Mouse (Mus musculus) kidney, adult 2 months (tissue): ENCODE data around the gene Mink1.

Experiments used
- CTCF ChIP-seq: fragments of 200-500 bp; conservative IDR thresholded peaks from 2 replicates; pipeline ENCODE4 v1.5.1; 2011; ENCODE audit warnings: low read depth, mild to moderate bottlenecking, control low read depth, low read length, moderate library complexity, mixed read lengths; ENCODE audit not compliant: insufficient read depth, insufficient read length
- POLR2A ChIP-seq: fragments of 200-500 bp; IDR thresholded peaks from one replicate; pipeline ENCODE4 v1.6.1; 2011; ENCODE audit warnings: low read depth, low read length, control low read depth

DNA sequence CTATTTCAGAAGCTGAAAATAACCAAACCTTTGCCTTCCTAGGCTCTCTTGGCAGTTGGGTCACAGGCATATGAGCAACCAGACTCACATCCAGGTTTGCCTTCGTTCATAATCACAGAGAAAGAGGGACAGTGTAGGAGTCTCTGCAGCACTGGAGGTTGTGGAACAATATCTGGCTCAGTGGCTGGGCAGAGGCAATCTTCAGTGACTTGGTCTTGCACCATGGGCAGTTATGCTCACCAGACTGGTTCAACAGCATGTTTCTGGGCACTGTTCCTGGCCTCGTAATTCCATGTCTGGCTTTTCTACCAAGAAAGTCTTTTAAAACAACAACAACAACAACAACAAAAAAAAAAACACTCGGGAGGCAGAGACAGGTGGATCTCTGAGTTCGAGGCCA is 72.9 kb downstream of the Mink1 start:
- no peak for TF ChIP-seq CTCF
- no peak for TF ChIP-seq POLR2A
